Mouse (Mus musculus): ENCODE results near the gene Rerg. TPM values are rescaled to one million over a fixed set of nuclear protein-coding genes. Genes with fewer than 3 reads are reported as not detected.

Gene Rerg
- 23.1 and 24.0 TPM in 2 replicates for polyA plus RNA-seq (2015; fragmentation: Nextera tagmentation; extraction: Ambion mirVana)

DNA sequence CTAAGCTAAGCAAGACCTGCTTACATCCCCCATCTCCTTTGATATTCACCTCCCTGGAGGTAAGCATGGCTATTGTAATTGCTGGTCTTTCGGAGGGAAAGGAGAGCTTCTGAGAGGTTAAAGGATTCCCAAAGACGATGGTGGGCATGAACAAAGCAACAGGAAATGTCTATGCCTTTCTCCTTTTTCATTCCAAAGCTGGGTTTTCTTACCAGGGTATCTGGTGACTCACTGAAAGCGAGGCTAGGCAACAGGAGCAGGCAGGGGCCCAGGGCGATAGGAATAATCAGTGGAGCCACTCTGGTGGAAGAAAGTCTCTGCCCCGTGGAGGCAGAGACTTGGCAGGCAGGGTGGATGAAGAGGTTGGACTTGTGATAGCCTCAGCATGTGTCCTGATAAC lies at the start of gene Rerg:
Gene Rerg, minus strand, starts transcription at position 272 of the 400 bp plus-strand sequence.

Other genes starting within 250 kb of the Rerg start
- 0.45 and 0.53 TPM in 2 replicates for gene Erp27, start 248.3 kb downstream of the Rerg start, polyA plus RNA-seq (2015; fragmentation: Nextera tagmentation; extraction: Ambion mirVana)
- gene Pde6h, start 246.7 kb downstream of the Rerg start, polyA plus RNA-seq (2015; fragmentation: Nextera tagmentation; extraction: Ambion mirVana) = 0.51 and 0.61 TPM in 2 replicates
- gene Arhgdib, start 228.6 kb downstream of the Rerg start, polyA plus RNA-seq (2015; fragmentation: Nextera tagmentation; extraction: Ambion mirVana) = 96.9 and 120 TPM in 2 replicates
- 1.9 and 2.1 TPM in 2 replicates for gene Ptpro, start 81.8 kb upstream of the Rerg start, polyA plus RNA-seq (2015; fragmentation: Nextera tagmentation; extraction: Ambion mirVana)